Mouse (Mus musculus) stomach, postnatal 0 days (tissue): Measurements from ENCODE around the gene Slc10a6. TPM values are rescaled to one million over a fixed set of nuclear protein-coding genes. Genes with fewer than 3 reads are reported as not detected.

Experiments
- ATAC-seq: fragments of 200-750 bp; cut with Nextera tagmentation; 2 replicates; pipeline ENCODE4 v1.8.0; 2017; ENCODE audit not compliant: low FRiP score, low TSS enrichment
- DNase-seq: peaks from one replicate; pipeline ENCODE4 v3.0.0-alpha.2; 2016; ENCODE audit warnings: low spot score
- H3K27ac ChIP-seq: fragments of 300-500 bp; sonication (generic); replicated peaks from 2 replicates; pipeline ENCODE4 v1.5.1; 2014; ENCODE audit warnings: mild to moderate bottlenecking, control low read depth
- H3K27me3 ChIP-seq: fragments of 300-500 bp; sonication (generic); 2 replicates; pipeline ENCODE4 v1.6.1; 2014; ENCODE audit warnings: low read length; ENCODE audit not compliant: control insufficient read depth, insufficient read depth
- H3K36me3 ChIP-seq: fragments of 300-500 bp; sonication (generic); 2 replicates; pipeline ENCODE4 v1.6.1; 2014; ENCODE audit warnings: low read length, mixed read lengths; ENCODE audit not compliant: control insufficient read depth, insufficient read depth
- H3K4me1 ChIP-seq: fragments of 300-500 bp; sonication (generic); replicated peaks from 2 replicates; pipeline ENCODE4 v1.6.1; 2014; ENCODE audit warnings: antibody characterized with exemption; ENCODE audit not compliant: control insufficient read depth, insufficient read depth
- H3K4me2 ChIP-seq: fragments of 300-500 bp; sonication (generic); replicated peaks from 2 replicates; pipeline ENCODE4 v1.6.1; 2014; ENCODE audit warnings: low read depth, mild to moderate bottlenecking, control low read depth, moderate library complexity
- H3K4me3 ChIP-seq: fragments of 300-500 bp; sonication (generic); 2 replicates; pipeline ENCODE4 v1.5.1; 2014; ENCODE audit warnings: low read depth, low read length, control low read depth
- H3K9ac ChIP-seq: fragments of 300-500 bp; sonication (generic); 2 replicates; pipeline ENCODE4 v1.6.1; 2014; ENCODE audit warnings: mild to moderate bottlenecking, low read length, control low read depth, mixed read lengths
- H3K9me3 ChIP-seq: fragments of 300-500 bp; sonication (generic); 2 replicates; pipeline ENCODE4 v1.6.1; 2016; ENCODE audit warnings: low read length; ENCODE audit not compliant: control insufficient read depth
- CTCF ChIP-seq: IDR thresholded peaks from 2 replicates; pipeline ENCODE4 v1.5.1; 2016; ENCODE audit warnings: antibody characterized with exemption, low read depth, mild to moderate bottlenecking, moderate library complexity
- EP300 ChIP-seq: optimal IDR thresholded peaks from 2 replicates; pipeline ENCODE3; 2016; ENCODE audit warnings: antibody characterized with exemption
- WGBS: fragments of 180-500 bp; shearing (Covaris S2); extraction: QIAGEN DNeasy Blood & Tissue Kit; methylation state at CpG from one replicate; pipeline ENCODE4 v1.1.7; 2014; 5-methylcytosine and 5-hydroxymethylcytosine counted together
- polyA plus RNA-seq: library from polyadenylated mRNA; unstranded; fragments of >200 nt; fragmentation: Nextera tagmentation; extraction: Ambion mirVana; gene quantifications from 2 replicates; pipeline ENCODE4 v1.2.1, GENCODE M21; 2015

The Slc10a6 gene
- polyA plus RNA-seq, 1 experiment from 2014 or later, result 31.8 TPM

DNA sequence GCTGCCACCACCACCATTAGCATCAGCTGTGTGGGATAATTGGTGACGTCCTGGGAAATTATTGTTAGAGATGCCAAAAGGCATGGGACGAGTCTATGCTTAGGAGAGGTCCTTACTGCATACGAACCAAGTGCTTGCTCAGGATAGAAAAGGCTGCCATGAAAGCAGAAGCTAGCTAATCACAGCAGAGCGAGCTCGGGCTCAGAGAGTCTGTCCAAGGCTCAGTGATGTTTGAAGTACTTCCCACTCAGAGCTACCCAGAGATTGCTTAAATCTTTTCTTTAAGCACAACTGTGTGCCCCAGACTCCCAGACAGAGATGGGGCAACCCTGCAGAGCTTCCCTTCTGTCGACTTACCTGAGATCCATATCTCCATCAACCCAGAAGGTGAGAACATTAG is 704 bp downstream of the Slc10a6 start:
- Histone ChIP-seq H3K36me3 (no peaks in the 10 kb centered on the region), H3K4me1 (peaks cover 4% of the 10 kb centered on the region; the same call in 1 of the 2 replicates), H3K4me3 (peak overlapping the region; percentile 1; the same call in 1 of the 2 replicates), H3K27me3 (no peaks in the 10 kb centered on the region), H3K27ac (peak overlapping the region; percentile 81), H3K9me3 (no peaks in the 10 kb centered on the region), H3K4me2 (peak overlapping the region; percentile 23), H3K9ac (0 out of 2 replicates have a peak overlapping the region, but pooled peaks have one; percentile 13)
- 72% methylated on average over 6 of the region's 6 CpGs for WGBS
- TF ChIP-seq CTCF (no peak), EP300 (no peak)
- no peak for ATAC-seq
- DNase-seq, result no peak

DNA sequence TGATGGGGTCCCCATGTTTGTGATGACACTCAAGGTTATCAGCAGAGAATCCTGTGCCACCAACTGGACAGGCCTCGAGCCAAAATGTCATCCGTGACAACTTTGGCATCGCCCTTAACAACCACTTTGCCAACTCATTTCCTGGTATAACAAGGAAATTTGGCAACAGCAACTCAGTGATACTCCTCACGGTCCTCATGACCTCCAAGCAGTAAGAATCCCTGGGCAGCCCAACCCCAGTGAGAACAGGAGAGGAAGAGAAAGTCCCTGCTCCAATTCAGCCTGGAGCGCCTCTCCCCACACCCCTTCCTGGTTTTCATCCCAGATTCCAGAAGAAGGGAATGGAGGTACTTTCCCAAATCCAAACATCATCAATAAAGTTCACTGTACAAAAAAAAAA is 4.4 kb downstream of the Slc10a6 start:
- no peaks in the 10 kb centered on the region for H3K36me3 ChIP-seq
- ATAC-seq (no peak), DNase-seq (no peak)
- no peaks in the 10 kb centered on the region for H3K27me3 ChIP-seq
- H3K4me1 ChIP-seq, result peaks cover under 1% of the 10 kb centered on the region; the same call in 1 of the 2 replicates
- H3K9me3 ChIP-seq, result no peaks in the 10 kb centered on the region
- no peak overlapping the region for H3K4me2 ChIP-seq
- TF ChIP-seq CTCF (no peak), EP300 (no peak)
- 90% methylated on average over 5 of the region's 5 CpGs for WGBS
- no peak overlapping the region for H3K27ac ChIP-seq
- H3K9ac ChIP-seq, result no peak overlapping the region
- no peak overlapping the region for H3K4me3 ChIP-seq

DNA sequence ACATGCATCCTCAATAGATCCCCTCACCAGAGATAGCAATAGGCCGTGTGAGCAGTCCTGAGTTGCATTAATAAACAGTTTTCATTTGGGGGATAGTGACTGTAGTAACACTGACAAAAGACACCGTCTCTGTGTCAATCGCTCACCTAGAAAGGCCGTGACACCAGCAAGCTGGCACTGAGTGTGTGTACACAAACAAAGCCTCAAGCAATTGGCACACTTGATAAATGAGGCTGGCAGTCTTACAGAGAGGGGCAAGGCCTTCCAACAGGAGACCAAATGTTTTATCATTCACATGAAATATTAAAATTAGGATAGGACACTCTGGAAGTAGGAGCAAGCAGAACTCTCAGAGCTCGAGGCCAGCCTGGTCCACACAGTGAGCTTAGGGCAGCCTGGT is 6.9 kb downstream of the Slc10a6 start:
- Histone ChIP-seq H3K27ac (no peak overlapping the region; the same call in 1 of the 2 replicates), H3K9ac (no peak overlapping the region), H3K36me3 (no peaks in the 10 kb centered on the region), H3K27me3 (no peaks in the 10 kb centered on the region), H3K4me1 (no peaks in the 10 kb centered on the region), H3K4me3 (no peak overlapping the region), H3K9me3 (no peaks in the 10 kb centered on the region), H3K4me2 (no peak overlapping the region)
- WGBS, result 61% methylated on average over 5 of the region's 5 CpGs
- TF ChIP-seq EP300, result no peak
- TF ChIP-seq CTCF, result no peak
- DNase-seq (no peak), ATAC-seq (no peak)

GRCm38 (mm10) chr5:103620301-103620973 is 8.8 kb downstream of the Slc10a6 start:
- no peaks in the 10 kb centered on the region for H3K9me3 ChIP-seq
- TF ChIP-seq CTCF, result no peak
- TF ChIP-seq EP300, result peak; percentile 91
- DNase-seq, result peak; percentile 37
- ATAC-seq, result peak; percentile 78
- H3K27ac ChIP-seq, result peak overlapping the region; percentile 75
- H3K4me3 ChIP-seq, result no peak overlapping the region
- H3K27me3 ChIP-seq, result no peaks in the 10 kb centered on the region
- H3K4me2 ChIP-seq, result no peak overlapping the region
- no peaks in the 10 kb centered on the region for H3K4me1 ChIP-seq
- no peak overlapping the region for H3K9ac ChIP-seq
- WGBS, result 33% methylated on average over 12 of the region's 12 CpGs
- no peaks in the 10 kb centered on the region for H3K36me3 ChIP-seq

DNA sequence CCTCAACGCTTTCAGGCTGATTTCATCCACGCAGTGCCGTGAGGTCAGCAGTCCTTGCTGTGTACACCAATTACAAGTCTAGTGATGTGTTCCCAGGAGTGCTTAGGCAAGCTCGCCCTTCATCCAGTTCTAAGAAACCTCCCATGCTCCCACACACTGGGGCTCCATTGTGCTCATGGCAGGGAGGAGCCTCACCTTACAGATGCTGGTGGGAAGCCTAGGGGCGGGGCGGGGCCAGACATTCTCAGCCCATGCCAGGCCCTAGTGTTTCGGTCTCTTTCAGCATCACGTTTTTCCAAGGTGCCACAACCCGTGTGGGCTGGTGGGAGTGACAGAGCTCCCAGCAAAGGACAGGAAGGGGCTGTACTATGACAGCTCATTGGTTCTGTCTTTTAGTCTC is 12.0 kb downstream of the Slc10a6 start:
- Histone ChIP-seq H3K9me3 (no peaks in the 10 kb centered on the region), H3K27me3 (no peaks in the 10 kb centered on the region), H3K4me1 (no peaks in the 10 kb centered on the region), H3K9ac (no peak overlapping the region), H3K36me3 (no peaks in the 10 kb centered on the region), H3K4me3 (no peak overlapping the region), H3K4me2 (no peak overlapping the region), H3K27ac (no peak overlapping the region)
- 74% methylated on average over 9 of the region's 9 CpGs for WGBS
- no peak for TF ChIP-seq EP300
- TF ChIP-seq CTCF, result no peak
- no peak for DNase-seq
- ATAC-seq, result no peak; the same call in 1 of the 2 replicates

DNA sequence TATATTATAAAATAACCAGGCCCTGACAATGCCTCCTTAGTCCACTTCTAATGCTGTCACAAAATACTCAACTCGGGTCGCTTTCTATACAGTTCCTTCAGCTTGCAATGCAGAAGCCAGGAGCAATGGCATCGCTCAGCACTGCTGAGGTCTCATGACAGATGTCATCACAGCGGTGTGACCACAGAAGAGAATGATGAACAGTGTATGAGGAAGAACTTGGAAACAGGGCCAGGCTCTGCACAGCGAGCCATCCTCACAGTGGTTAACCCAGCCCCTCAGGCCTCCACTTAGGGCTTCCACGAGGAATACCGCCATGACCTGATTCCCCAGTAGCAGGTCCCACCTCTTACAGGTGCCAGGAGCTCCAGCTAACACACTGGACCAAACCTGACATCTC is 14.8 kb downstream of the Slc10a6 start:
- Histone ChIP-seq H3K4me3 (no peak overlapping the region), H3K9me3 (no peaks in the 10 kb centered on the region), H3K4me1 (no peaks in the 10 kb centered on the region), H3K36me3 (no peaks in the 10 kb centered on the region), H3K27me3 (no peaks in the 10 kb centered on the region), H3K27ac (no peak overlapping the region), H3K9ac (no peak overlapping the region), H3K4me2 (no peak overlapping the region)
- DNase-seq, result no peak
- no peak for ATAC-seq
- no peak for TF ChIP-seq EP300
- no peak for TF ChIP-seq CTCF
- WGBS, result 87% methylated on average over 7 of the region's 7 CpGs
